Mouse (Mus musculus) G1E (cell line): ENCODE measurements at regions not wholly inside any gene's neighbourhood (a gene's known extent, or its start where the extent isn't known, plus 50 kb on each side); places are given as distances from the start of the nearest gene placed in this dataset.

ENCODE experiments used
- ATAC-seq: 2 replicates; pipeline ENCODE4 v1.8.0; 2016; ENCODE audit warnings: mild to moderate bottlenecking; ENCODE audit not compliant: insufficient number of reproducible peaks, poor library complexity, low FRiP score, severe bottlenecking; ENCODE audit errors: extremely low read depth
- DNase-seq: peaks from one replicate; pipeline ENCODE4 v3.0.0; 2012; ENCODE audit warnings: low spot score
- H3K27me3 ChIP-seq: 2 replicates; pipeline ENCODE4 v1.6.1; 2012; ENCODE audit warnings: mild to moderate bottlenecking, low read length, inconsistent platforms; ENCODE audit not compliant: insufficient read depth
- H3K36me3 ChIP-seq: replicated peaks from 2 replicates; pipeline ENCODE3; 2012; ENCODE audit warnings: mild to moderate bottlenecking, inconsistent platforms
- H3K4me1 ChIP-seq: 2 replicates; pipeline ENCODE4 v1.6.1; 2012; ENCODE audit warnings: low read depth, low read length, inconsistent platforms, mixed read lengths; ENCODE audit not compliant: insufficient read depth
- H3K4me3 ChIP-seq: 2 replicates; pipeline ENCODE4 v1.5.1; 2012; ENCODE audit warnings: low read depth, mild to moderate bottlenecking, inconsistent platforms, low read length, moderate library complexity, mixed read lengths
- H3K9me3 ChIP-seq: replicated peaks from 2 replicates; pipeline ENCODE4 v1.6.1; 2012; ENCODE audit warnings: inconsistent platforms
- CTCF ChIP-seq: IDR thresholded peaks from 2 replicates; pipeline ENCODE4 v1.5.1; 2012; ENCODE audit warnings: low read depth, low read length, inconsistent platforms, mixed read lengths
- GATA1 ChIP-seq: IDR thresholded peaks from 2 replicates; pipeline ENCODE4 v1.6.1; 2012; ENCODE audit warnings: borderline replicate concordance, low read length, inconsistent platforms, mixed read lengths
- GATA2 ChIP-seq: IDR thresholded peaks from 2 replicates; pipeline ENCODE4 v1.6.1; 2012; ENCODE audit warnings: low read depth, low read length, inconsistent platforms, borderline replicate concordance
- POLR2AphosphoS5 ChIP-seq: IDR thresholded peaks from 2 replicates; pipeline ENCODE4 v1.6.1; 2012; ENCODE audit warnings: low read depth, low read length, inconsistent platforms; ENCODE audit not compliant: insufficient replicate concordance
- TAL1 ChIP-seq: conservative IDR thresholded peaks from 2 replicates; pipeline ENCODE4 v1.6.1; 2012; ENCODE audit warnings: low read depth, low read length, inconsistent platforms, mixed read lengths

DNA sequence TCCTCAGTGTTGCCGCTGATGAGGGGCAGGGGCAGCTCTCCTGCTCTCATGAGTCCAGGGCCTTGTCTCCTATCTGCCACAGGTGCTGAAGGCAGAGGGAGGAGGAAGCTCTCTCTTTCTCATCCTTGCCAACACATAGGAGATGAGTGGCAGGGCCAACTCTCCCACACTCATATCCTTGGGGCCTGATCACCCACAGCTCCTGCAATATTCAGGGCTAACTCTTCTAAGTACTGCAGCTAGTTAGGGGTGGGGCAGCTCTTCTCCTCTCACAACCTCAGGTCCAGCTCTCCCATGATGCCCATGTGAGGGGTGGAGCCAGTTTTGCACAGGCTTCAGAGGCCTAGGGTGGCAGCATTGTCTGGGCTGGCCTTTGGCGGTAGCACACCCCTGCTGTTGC lies 77.3 kb upstream of the Gm5148 start:
- no peak for DNase-seq
- H3K9me3 ChIP-seq = no peaks in the 10 kb centered on the region
- no peak for ATAC-seq
- no peaks in the 10 kb centered on the region for H3K36me3 ChIP-seq
- no peak for TF ChIP-seq POLR2AphosphoS5
- no peak for TF ChIP-seq CTCF
- TF ChIP-seq TAL1 = no peak
- TF ChIP-seq GATA1 = no peak
- no peak for TF ChIP-seq GATA2
- peaks cover 8% of the 10 kb centered on the region for H3K4me1 ChIP-seq
- H3K4me3 ChIP-seq = no peak overlapping the region
- peaks cover 46% of the 10 kb centered on the region for H3K27me3 ChIP-seq

DNA sequence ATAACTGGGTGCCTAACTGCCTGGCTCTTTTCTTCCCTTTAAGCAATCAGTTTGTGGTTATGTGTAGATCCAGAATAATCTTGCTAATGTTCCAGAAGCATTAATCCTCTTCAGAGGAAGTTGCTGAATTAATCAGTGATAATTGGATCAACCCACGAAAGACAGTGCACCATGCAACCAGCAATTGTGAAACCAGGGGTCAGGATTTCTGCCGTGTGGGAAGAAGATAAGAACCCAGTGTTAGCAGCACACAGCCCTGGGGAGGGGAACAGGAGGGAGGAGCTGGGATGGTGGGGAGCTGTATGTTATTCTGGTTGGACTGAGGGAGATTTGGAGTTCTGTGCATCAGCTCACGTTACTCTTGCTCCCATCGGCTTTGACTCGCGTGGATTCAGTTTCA lies 75.5 kb upstream of the Gm5148 start:
- H3K9me3 ChIP-seq = no peaks in the 10 kb centered on the region
- ATAC-seq (no peak), DNase-seq (no peak)
- H3K27me3 ChIP-seq = peaks cover 50% of the 10 kb centered on the region
- peaks cover 8% of the 10 kb centered on the region for H3K4me1 ChIP-seq
- TF ChIP-seq GATA1 = no peak
- no peak for TF ChIP-seq TAL1
- no peak for TF ChIP-seq POLR2AphosphoS5
- no peak for TF ChIP-seq CTCF
- TF ChIP-seq GATA2 = no peak
- H3K36me3 ChIP-seq = no peaks in the 10 kb centered on the region
- no peak overlapping the region for H3K4me3 ChIP-seq

GRCm38 (mm10) chr3:37789711-37790110 lies 65.4 kb upstream of the Gm5148 start:
- Histone ChIP-seq H3K4me1 (peaks cover 4% of the 10 kb centered on the region; the same call in 1 of the 2 replicates), H3K9me3 (no peaks in the 10 kb centered on the region), H3K27me3 (peaks cover 54% of the 10 kb centered on the region), H3K36me3 (no peaks in the 10 kb centered on the region), H3K4me3 (no peak overlapping the region)
- ATAC-seq = no peak
- DNase-seq = no peak
- TF ChIP-seq CTCF = no peak
- TF ChIP-seq GATA2 = no peak
- TF ChIP-seq GATA1 = no peak
- no peak for TF ChIP-seq TAL1
- TF ChIP-seq POLR2AphosphoS5 = no peak

GRCm38 (mm10) chr3:37789143-37789697 lies 64.9 kb upstream of the Gm5148 start:
- Histone ChIP-seq H3K36me3 (no peaks in the 10 kb centered on the region), H3K4me1 (peaks cover 4% of the 10 kb centered on the region; the same call in 1 of the 2 replicates), H3K4me3 (no peak overlapping the region), H3K9me3 (no peaks in the 10 kb centered on the region), H3K27me3 (peaks cover 53% of the 10 kb centered on the region)
- DNase-seq (no peak), ATAC-seq (no peak)
- TF ChIP-seq GATA2 (no peak), TAL1 (no peak), CTCF (no peak), POLR2AphosphoS5 (no peak), GATA1 (no peak)

DNA sequence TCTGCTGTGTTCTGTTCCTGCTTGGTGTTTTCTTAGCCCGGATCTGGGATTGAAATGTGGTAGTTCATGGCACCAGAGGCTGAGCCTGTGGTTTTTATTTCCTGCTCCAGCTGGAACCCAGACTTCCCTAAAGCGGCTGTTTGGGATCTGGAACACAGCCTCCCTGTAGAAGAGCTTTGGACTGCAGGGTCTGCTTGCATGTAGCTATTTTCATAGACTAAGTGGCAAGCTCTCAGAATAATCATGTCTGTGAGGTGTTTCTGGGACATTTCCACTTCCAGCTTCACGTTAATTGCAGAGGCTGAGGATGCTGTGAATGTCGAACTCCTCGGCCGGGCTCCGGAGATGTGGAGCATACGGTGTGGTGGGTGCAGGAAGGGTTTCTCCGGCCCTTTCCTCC lies 64.1 kb upstream of the Gm5148 start:
- peaks cover 49% of the 10 kb centered on the region for H3K27me3 ChIP-seq
- TF ChIP-seq TAL1 (no peak), GATA1 (no peak), CTCF (no peak), POLR2AphosphoS5 (no peak), GATA2 (no peak)
- ATAC-seq (no peak), DNase-seq (no peak)
- peaks cover 4% of the 10 kb centered on the region; the same call in 1 of the 2 replicates for H3K4me1 ChIP-seq
- no peak overlapping the region for H3K4me3 ChIP-seq
- H3K9me3 ChIP-seq = no peaks in the 10 kb centered on the region
- no peaks in the 10 kb centered on the region for H3K36me3 ChIP-seq

DNA sequence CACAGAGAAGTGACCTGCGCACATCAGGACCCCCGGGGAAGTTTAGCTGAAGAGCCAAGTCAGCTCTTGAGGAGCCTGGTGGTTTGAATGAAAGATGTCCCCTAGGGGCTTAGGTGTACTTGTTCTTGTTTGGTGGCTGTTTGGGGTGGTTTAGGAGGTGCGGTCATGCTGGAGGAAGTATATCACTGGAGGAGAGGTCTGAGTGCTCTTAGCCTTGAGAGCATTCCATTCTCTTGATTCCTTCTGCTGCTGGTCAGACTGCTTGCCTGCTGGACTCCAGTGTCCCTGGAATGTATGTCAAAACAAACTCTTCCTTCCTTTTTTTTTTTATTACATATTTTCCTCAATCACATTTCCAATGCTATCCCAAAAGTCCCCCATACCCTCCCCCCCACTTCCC lies 62.5 kb upstream of the Gm5148 start:
- Histone ChIP-seq H3K36me3 (no peaks in the 10 kb centered on the region), H3K4me3 (no peak overlapping the region), H3K27me3 (peaks cover 47% of the 10 kb centered on the region), H3K4me1 (peaks cover 4% of the 10 kb centered on the region; the same call in 1 of the 2 replicates), H3K9me3 (no peaks in the 10 kb centered on the region)
- TF ChIP-seq CTCF = no peak
- no peak for TF ChIP-seq GATA1
- no peak for TF ChIP-seq GATA2
- no peak for TF ChIP-seq POLR2AphosphoS5
- TF ChIP-seq TAL1 = no peak
- DNase-seq = no peak
- no peak for ATAC-seq

- ATAC-seq = no peak
- H3K9me3 ChIP-seq = no peaks in the 10 kb centered on the region
- peaks cover 34% of the 10 kb centered on the region for H3K27me3 ChIP-seq
- DNase-seq = no peak
- no peaks in the 10 kb centered on the region for H3K4me1 ChIP-seq
- H3K4me3 ChIP-seq = no peak overlapping the region
- TF ChIP-seq POLR2AphosphoS5 (no peak), GATA1 (no peak), GATA2 (no peak), CTCF (no peak), TAL1 (no peak)
- H3K36me3 ChIP-seq = no peaks in the 10 kb centered on the region
Observed at GRCm38 (mm10) chr3:37781086-37781485, 56.8 kb upstream of the Gm5148 start.
